Mouse (Mus musculus) neural tube, embryonic 13.5 days (tissue): ENCODE data around the gene Gcc1. TPM values are rescaled to one million over a fixed set of nuclear protein-coding genes. Genes with fewer than 3 reads are reported as not detected.
A peak's percentile ranks its signal among the peaks of the same experiment; 100 is the strongest.

ENCODE experiments used
- ATAC-seq: fragments of 200-750 bp; cut with Nextera tagmentation; 2 replicates; pipeline ENCODE4 v1.8.0; 2017; ENCODE audit warnings: low read depth, mild to moderate bottlenecking, moderate TSS enrichment, moderate library complexity
- H3K27ac ChIP-seq: fragments of 300-500 bp; sonication (generic); replicated peaks from 2 replicates; pipeline ENCODE4 v1.5.1; 2015; ENCODE audit warnings: moderate library complexity, mild to moderate bottlenecking, inconsistent platforms
- H3K27me3 ChIP-seq: fragments of 300-500 bp; sonication (generic); 2 replicates; pipeline ENCODE4 v1.6.1; 2015; ENCODE audit warnings: mild to moderate bottlenecking, inconsistent platforms
- H3K36me3 ChIP-seq: fragments of 300-500 bp; sonication (generic); 2 replicates; pipeline ENCODE4 v1.6.1; 2015; ENCODE audit warnings: mild to moderate bottlenecking, inconsistent platforms
- H3K4me1 ChIP-seq: fragments of 300-500 bp; sonication (generic); replicated peaks from 2 replicates; pipeline ENCODE4 v1.6.1; 2015; ENCODE audit warnings: inconsistent platforms
- H3K4me2 ChIP-seq: fragments of 300-500 bp; sonication (generic); 2 replicates; pipeline ENCODE4 v1.6.1; 2015; ENCODE audit warnings: inconsistent platforms, mild to moderate bottlenecking, moderate library complexity
- H3K4me3 ChIP-seq: fragments of 300-500 bp; sonication (generic); 2 replicates; pipeline ENCODE4 v1.5.1; 2015; ENCODE audit warnings: mild to moderate bottlenecking, inconsistent platforms
- H3K9ac ChIP-seq: fragments of 300-500 bp; sonication (generic); 2 replicates; pipeline ENCODE4 v1.6.1; 2015; ENCODE audit warnings: moderate library complexity, mild to moderate bottlenecking, inconsistent platforms
- H3K9me3 ChIP-seq: fragments of 300-500 bp; sonication (generic); 2 replicates; pipeline ENCODE4 v1.6.1; 2016; ENCODE audit warnings: inconsistent platforms
- WGBS: fragments of 180-500 bp; shearing (Covaris S2); methylation state at CpG from one replicate; pipeline ENCODE4 v1.1.7; 2015; 5-methylcytosine and 5-hydroxymethylcytosine counted together
- polyA plus RNA-seq: library from polyadenylated mRNA; unstranded; fragments of >200 nt; fragmentation: Nextera tagmentation; extraction: Ambion mirVana; gene quantifications from 2 replicates; pipeline ENCODE4 v1.2.1, GENCODE M21; 2015

Gcc1 gene
- polyA plus RNA-seq, 1 experiment from 2014 or later, result 10.0 TPM

DNA sequence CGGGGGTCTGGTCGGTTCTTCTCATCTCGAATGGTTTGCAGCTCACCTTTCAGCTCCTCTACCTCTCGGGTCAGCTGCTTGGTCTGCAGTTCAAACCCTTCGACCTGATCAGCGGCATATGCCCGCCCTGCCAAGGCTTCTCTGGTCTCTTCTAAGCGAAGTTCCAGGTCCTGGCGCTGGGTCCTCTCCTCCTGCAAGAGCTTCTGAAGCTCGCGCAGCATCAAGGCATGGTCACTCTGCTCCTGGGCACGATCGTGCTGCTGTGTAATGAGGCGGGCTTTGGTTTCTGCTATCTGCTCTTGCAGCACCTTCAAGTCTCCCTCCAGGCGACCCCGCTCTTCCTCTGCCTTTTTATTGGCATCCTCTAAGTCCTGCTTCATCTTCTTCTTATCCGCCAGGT lies 7.8 kb downstream of the Gcc1 start:
- Histone ChIP-seq H3K4me1 (peaks cover 55% of the 10 kb centered on the region), H3K36me3 (peaks cover 41% of the 10 kb centered on the region), H3K4me3 (peak overlapping the region; percentile 95), H3K27me3 (no peaks in the 10 kb centered on the region), H3K9me3 (no peaks in the 10 kb centered on the region), H3K4me2 (peak overlapping the region; percentile 99), H3K9ac (peak overlapping the region; percentile 88), H3K27ac (no peak overlapping the region)
- 84% methylated on average over 17 of the region's 17 CpGs for WGBS
- no peak for ATAC-seq

GRCm38 (mm10) chr6:28419673-28420072 lies 8.5 kb downstream of the Gcc1 start:
- Histone ChIP-seq H3K4me2 (peak overlapping the region; percentile 99), H3K27ac (no peak overlapping the region), H3K4me3 (no peak overlapping the region; the same call in 1 of the 2 replicates), H3K9ac (no peak overlapping the region; the same call in 1 of the 2 replicates), H3K9me3 (no peaks in the 10 kb centered on the region), H3K27me3 (no peaks in the 10 kb centered on the region), H3K4me1 (peaks cover 48% of the 10 kb centered on the region), H3K36me3 (peaks cover 44% of the 10 kb centered on the region)
- 88% methylated on average over 2 of the region's 2 CpGs for WGBS
- no peak for ATAC-seq

DNA sequence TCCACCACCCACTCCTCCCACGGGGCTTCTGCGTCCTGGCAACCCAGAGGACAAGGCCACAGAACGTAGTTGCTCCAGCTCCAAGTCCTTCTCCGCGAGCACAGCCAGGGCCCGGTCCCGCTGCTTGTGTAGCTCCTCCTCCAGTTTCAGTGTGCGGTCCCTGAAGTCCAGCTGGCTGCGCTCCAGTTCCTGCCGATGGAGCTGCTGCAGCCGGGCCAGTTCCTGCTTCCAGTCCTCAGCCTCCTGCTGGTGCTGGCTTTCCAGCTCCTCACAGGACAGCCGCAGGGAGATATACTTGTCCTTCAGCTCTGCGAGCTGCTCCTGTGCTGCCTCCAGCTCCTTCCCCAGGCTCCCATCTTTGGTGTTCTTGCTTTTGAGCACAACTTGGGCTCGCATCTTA lies 9.7 kb downstream of the Gcc1 start:
- Histone ChIP-seq H3K36me3 (peaks cover 53% of the 10 kb centered on the region), H3K27ac (peak overlapping the region; percentile 28; the same call in 1 of the 2 replicates), H3K27me3 (no peaks in the 10 kb centered on the region), H3K4me3 (no peak overlapping the region), H3K9me3 (no peaks in the 10 kb centered on the region), H3K9ac (no peak overlapping the region), H3K4me2 (no peak overlapping the region), H3K4me1 (peaks cover 42% of the 10 kb centered on the region)
- ATAC-seq, result no peak
- 89% methylated on average over 14 of the region's 14 CpGs for WGBS

GRCm38 (mm10) chr6:28416981-28417380 lies 11.2 kb downstream of the Gcc1 start:
- 0 out of 2 replicates have a peak overlapping the region, but pooled peaks have one; percentile 29 for H3K27ac ChIP-seq
- H3K36me3 ChIP-seq, result peaks cover 61% of the 10 kb centered on the region
- no peak overlapping the region for H3K4me3 ChIP-seq
- peaks cover 37% of the 10 kb centered on the region for H3K4me1 ChIP-seq
- H3K9me3 ChIP-seq, result no peaks in the 10 kb centered on the region
- ATAC-seq, result no peak
- 70% methylated on average over 4 of the region's 4 CpGs for WGBS
- H3K27me3 ChIP-seq, result no peaks in the 10 kb centered on the region
- no peak overlapping the region for H3K9ac ChIP-seq
- H3K4me2 ChIP-seq, result no peak overlapping the region

DNA sequence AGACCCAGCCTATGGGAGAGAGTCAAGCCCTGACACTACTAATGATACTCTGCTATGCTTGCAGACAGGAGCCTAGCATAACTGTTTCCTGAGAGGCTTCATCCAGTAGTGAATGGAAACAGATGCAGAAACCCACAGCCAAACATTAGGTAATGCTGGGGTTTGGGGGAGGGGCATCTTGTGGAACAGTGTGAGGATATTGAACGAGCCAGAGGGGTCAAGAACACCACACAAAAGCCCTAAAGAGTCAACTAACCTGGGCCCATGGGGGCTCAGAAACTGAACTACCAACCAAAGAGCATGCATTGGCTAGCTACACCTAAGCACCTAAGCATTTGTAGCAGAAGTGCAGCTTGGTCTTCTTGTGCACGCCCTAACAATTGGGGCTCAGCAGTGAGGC lies 17.0 kb downstream of the Gcc1 start:
- 86% methylated on average over 2 of the region's 2 CpGs for WGBS
- Histone ChIP-seq H3K9ac (no peak overlapping the region), H3K4me2 (no peak overlapping the region), H3K27me3 (no peaks in the 10 kb centered on the region), H3K4me3 (no peak overlapping the region), H3K9me3 (no peaks in the 10 kb centered on the region), H3K27ac (no peak overlapping the region), H3K36me3 (peaks cover 30% of the 10 kb centered on the region), H3K4me1 (no peaks in the 10 kb centered on the region)
- ATAC-seq, result no peak

GRCm38 (mm10) chr6:28410053-28410452 lies 18.1 kb downstream of the Gcc1 start:
- Histone ChIP-seq H3K36me3 (peaks cover 20% of the 10 kb centered on the region), H3K4me2 (no peak overlapping the region), H3K9me3 (no peaks in the 10 kb centered on the region), H3K27ac (no peak overlapping the region), H3K4me1 (no peaks in the 10 kb centered on the region), H3K27me3 (no peaks in the 10 kb centered on the region), H3K9ac (no peak overlapping the region), H3K4me3 (no peak overlapping the region)
- 89% methylated on average over 9 of the region's 9 CpGs for WGBS
- no peak for ATAC-seq

DNA sequence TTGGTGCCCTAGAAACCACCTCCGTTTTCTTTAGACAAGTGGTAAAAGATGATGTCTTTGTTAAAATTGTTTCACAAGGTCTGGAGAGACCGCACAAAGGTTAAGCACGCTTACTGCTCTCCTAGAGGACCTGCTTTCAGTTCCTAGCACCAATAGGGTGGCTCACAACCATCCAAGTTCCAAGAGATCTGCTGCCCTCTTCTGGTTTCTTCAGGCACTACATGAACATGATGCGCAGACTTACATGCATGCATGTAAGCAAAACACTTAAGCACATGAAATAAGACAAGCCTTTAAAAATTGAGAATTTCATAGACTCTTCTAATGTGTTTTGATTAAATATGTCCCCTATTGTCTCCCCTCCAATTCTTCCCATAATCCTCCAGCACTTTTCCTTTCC lies 28.4 kb downstream of the Gcc1 start:
- no peak for ATAC-seq
- 93% methylated on average over 4 of the region's 4 CpGs for WGBS
- H3K4me2 ChIP-seq, result no peak overlapping the region
- H3K4me1 ChIP-seq, result peaks cover 29% of the 10 kb centered on the region
- H3K9me3 ChIP-seq, result peaks cover 9% of the 10 kb centered on the region; the same call in 1 of the 2 replicates
- peaks cover 9% of the 10 kb centered on the region for H3K27me3 ChIP-seq
- no peak overlapping the region for H3K27ac ChIP-seq
- no peak overlapping the region for H3K9ac ChIP-seq
- H3K4me3 ChIP-seq, result no peak overlapping the region
- H3K36me3 ChIP-seq, result no peaks in the 10 kb centered on the region

DNA sequence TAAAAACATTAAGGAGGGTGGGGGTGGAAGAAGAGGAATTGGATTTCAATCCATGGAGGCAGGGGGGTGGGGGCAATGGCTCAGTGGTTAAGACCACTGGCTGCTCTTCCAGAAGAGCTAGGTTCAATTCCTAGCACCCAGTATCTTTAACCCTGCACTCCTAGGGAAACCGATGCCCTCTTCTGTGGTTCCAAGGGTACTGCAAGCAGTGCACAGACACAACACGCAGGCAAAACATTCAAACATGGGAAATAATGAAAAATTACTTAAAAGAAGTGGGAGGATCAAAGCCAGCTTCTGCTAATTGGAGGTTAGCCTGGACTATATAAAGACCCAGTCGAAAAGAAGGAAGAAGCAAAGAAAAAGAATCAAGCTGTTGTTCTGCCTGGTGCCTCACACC lies 29.5 kb downstream of the Gcc1 start:
- Histone ChIP-seq H3K9ac (no peak overlapping the region), H3K27me3 (peaks cover 9% of the 10 kb centered on the region), H3K27ac (no peak overlapping the region), H3K9me3 (peaks cover 9% of the 10 kb centered on the region; the same call in 1 of the 2 replicates), H3K4me2 (no peak overlapping the region), H3K36me3 (no peaks in the 10 kb centered on the region), H3K4me1 (peaks cover 29% of the 10 kb centered on the region), H3K4me3 (no peak overlapping the region)
- ATAC-seq, result no peak
- 82% methylated on average over 3 of the region's 3 CpGs for WGBS

- ATAC-seq, result peak; percentile 78
- Histone ChIP-seq H3K9me3 (peaks cover 9% of the 10 kb centered on the region; the same call in 1 of the 2 replicates), H3K4me1 (peaks cover 29% of the 10 kb centered on the region), H3K9ac (peak within 1 kb of the TSS; percentile 72), H3K27me3 (peaks cover 9% of the 10 kb centered on the region), H3K4me2 (peak within 1 kb of the TSS; percentile 86), H3K4me3 (peak within 1 kb of the TSS; percentile 50), H3K27ac (peak within 1 kb of the TSS; percentile 61), H3K36me3 (no peaks in the 10 kb centered on the region)
- WGBS, result under 1% methylated on average over 33 of the region's 33 CpGs
Observed at GRCm38 (mm10) chr6:28397681-28398203, 30.4 kb downstream of the Gcc1 start, which contains the start of gene Zfp800. Gene Zfp800, minus strand, starts transcription at chr6:28398005.

DNA sequence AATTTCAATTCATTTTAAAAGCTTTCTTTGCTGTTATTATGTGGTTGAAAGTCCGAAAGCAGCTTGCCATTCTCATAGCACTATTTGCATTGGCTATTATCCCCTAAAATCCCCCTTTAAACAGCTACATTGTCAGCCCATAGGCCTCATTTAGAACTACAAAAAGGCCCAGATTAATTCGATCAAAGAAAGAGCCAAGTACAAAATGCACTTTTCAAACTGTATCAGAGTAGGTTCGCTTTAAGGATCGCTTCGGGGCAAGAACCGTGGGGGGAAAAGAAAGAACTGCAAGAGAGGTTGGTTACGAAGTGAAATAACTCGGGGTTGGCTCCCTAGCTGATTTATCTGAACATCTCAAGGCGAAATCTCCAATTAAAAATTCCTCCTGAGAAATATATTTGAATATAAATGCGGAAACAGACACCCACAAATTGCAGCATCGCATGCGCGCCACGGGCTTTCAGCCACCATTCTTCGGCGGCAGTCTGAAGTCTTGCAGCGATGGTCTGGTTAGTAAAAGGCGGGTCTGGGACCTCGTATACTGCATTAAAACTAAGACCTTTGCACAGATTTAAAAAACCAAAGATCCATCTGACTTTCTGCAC lies 31.2 kb downstream of the Gcc1 start:
- H3K9me3 ChIP-seq, result peaks cover 9% of the 10 kb centered on the region; the same call in 1 of the 2 replicates
- peak overlapping the region; percentile 72 for H3K9ac ChIP-seq
- peaks cover 9% of the 10 kb centered on the region for H3K27me3 ChIP-seq
- peak overlapping the region; percentile 50 for H3K4me3 ChIP-seq
- H3K4me2 ChIP-seq, result peak overlapping the region; percentile 86
- under 1% methylated on average over 19 of the region's 19 CpGs for whole genome bisulfite sequencing
- peaks cover 28% of the 10 kb centered on the region for H3K4me1 ChIP-seq
- peak overlapping the region; percentile 61; the same call in 1 of the 2 replicates for H3K27ac ChIP-seq
- no peaks in the 10 kb centered on the region for H3K36me3 ChIP-seq
- ATAC-seq, result no peak

DNA sequence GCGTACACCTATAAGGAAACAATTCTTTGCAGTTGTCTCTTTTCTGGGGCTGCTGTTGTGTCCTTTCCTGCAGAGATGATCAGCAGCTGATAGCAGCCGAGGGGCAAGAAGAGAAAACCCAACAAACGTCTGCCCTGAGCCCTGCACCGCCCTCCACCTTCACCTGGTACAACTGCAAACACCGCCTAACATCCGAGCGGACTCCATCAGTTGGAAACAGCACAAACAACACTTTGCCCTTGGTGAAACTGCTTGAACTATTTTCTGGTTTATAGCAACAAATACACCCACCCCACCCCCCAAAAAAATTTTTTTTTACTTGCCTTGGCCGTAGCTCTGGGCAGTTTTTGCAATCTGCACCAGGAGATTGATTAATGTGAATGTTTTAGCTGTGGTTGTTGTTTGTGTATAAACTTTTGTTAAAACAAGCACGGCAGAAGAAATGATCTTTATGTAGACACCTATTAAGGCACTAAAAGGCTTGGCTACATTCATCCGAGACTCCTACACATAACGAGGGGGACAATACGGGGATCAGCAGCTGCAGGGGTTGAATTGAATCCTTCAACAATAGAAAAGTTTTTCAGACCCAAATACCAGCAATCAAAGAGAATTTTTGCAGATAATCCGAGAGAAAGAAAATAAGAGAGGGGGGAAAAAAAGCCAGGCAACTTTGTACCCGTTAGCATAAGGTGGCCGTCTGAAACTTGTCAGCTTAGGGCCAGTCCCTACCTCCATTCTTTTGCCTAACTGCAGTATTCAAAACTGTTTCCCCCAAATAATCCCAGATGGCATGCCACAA lies 31.9 kb downstream of the Gcc1 start:
- Histone ChIP-seq H3K4me1 (peaks cover 25% of the 10 kb centered on the region), H3K9me3 (peaks cover 9% of the 10 kb centered on the region; the same call in 1 of the 2 replicates), H3K36me3 (no peaks in the 10 kb centered on the region), H3K9ac (peak overlapping the region; percentile 72; the same call in 1 of the 2 replicates), H3K27me3 (peaks cover 9% of the 10 kb centered on the region), H3K4me3 (peak overlapping the region; percentile 50), H3K27ac (no peak overlapping the region), H3K4me2 (peak overlapping the region; percentile 86)
- no peak for ATAC-seq
- 17% methylated on average over 15 of the region's 15 CpGs for WGBS

- 87% methylated on average over 3 of the region's 3 CpGs for WGBS
- Histone ChIP-seq H3K4me3 (no peak overlapping the region), H3K4me1 (no peaks in the 10 kb centered on the region), H3K27me3 (no peaks in the 10 kb centered on the region), H3K4me2 (no peak overlapping the region), H3K27ac (no peak overlapping the region), H3K9ac (no peak overlapping the region), H3K36me3 (no peaks in the 10 kb centered on the region), H3K9me3 (no peaks in the 10 kb centered on the region)
- ATAC-seq, result no peak
Observed at GRCm38 (mm10) chr6:28389038-28389437, 39.2 kb downstream of the Gcc1 start.
